Mouse (Mus musculus) induced T-regulatory cell, adult 2 months (primary cell): Measurements from ENCODE around the gene Kif2c.

Experiments
- DNase-seq: peaks from one replicate; pipeline ENCODE4 v3.0.0-alpha.2; 2012; ENCODE audit warnings: low read depth

Kif2c gene

DNA sequence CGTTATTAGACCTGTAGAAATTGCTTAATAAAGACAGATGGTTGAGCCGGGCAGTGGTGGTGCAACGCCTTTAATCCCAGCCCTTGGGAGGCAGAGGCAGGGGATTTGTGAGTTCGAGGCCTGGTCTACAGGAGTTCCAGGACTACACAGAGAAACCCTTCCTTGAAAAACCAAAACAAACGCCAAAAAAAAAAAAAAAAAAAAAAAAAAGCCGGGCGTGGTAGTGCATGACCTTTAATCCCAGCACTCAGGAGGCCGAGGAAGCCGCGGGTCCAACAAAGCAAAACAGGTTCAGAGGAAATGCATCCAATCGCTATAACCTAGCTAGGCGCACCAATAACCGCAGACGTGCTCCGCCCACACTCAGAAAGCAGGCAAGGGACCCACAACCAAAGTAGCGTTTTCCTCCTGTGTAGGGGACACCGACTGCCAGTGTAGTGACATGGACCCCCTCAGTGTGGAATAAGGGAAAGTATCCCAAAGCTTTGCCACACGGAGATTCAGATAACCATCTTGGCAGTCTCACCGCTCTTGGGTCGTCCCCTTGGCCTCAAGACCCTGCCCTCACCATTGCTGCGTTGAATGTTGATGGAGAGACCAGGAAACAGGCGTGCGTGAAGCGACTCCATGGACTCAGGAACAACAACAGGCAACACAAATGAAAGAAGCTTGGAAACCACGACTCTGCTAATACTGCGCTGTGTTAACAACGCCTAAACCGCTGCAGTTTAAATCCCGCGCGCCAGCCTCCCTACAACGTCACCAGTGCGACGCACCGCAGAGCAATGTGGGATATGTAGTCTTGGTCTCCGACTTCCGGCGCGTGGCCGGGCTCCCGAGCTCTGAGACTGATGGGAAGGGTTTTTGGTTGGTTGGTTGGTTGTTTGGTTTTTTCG is at the start of gene Kif2c:
TSS of gene Kif2c (minus strand) at position 777 of the 896 bp plus-strand sequence.
- DNase-seq: peak; percentile 97

- no peak for DNase-seq
Observed at GRCm38 (mm10) chr4:117231208-117231607, 48.8 kb upstream of the Kif2c start.

DNA sequence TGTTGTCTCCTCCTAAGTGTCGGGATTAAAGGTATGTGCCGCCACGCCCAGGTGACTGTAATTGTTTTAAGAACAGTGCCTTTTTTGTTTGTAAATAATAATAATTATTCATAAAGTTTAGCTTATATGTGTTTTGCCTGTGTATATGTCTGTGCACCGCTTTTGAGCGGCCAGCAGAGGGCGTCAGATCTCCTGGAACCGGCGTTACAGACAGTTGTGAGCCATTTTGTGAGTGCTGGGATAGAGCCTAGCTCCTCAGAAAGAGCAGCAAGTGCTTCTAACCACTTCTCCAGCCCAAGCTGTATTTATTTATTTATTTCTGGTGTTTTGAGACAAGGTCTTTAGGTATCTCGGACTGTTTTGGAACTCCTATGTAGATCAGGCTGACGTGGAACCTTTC is 47.9 kb upstream of the Kif2c start:
- DNase-seq: peak; percentile 44

- no peak for DNase-seq
Observed at GRCm38 (mm10) chr4:117229590-117229989, 47.2 kb upstream of the Kif2c start.

DNA sequence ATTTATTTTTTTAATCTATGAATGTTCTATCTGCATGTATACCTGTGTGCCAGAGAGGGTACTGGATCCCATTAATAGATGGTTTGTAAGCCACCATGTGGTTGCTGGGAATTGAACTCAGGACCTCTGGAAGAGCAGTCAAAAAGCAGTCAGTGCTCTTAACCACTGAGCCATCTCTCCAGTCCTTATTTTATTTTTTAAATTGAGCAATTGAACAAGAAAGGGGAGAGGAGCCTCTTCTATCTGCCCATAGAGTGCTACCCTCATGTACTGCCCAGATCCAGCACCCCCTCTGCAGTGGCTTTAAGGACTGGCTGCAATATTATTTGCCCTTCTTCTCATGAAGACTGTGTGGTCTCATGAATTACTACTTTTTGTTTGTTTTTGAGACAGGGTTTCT is 42.8 kb upstream of the Kif2c start:
- DNase-seq: no peak

DNA sequence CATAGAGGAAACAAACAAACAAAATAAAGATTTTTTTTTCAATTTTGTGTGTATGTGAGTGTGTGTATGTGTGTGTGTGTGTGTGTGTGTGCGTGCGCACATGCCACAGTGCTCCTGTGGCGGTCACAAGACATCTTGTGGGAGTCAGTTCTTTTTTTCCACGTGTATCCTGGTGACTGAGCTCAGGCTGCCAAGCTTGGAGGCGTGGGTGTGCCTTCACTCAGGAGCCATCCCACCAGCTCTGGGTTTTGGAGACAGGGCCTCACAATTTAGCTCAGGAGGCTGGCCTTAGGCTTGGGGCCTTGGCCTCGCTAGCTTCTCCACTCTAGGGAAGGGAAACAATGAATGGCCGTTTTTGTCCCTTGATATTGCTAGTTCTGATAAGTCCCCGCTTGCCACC is 41.7 kb upstream of the Kif2c start:
- DNase-seq: no peak

DNA sequence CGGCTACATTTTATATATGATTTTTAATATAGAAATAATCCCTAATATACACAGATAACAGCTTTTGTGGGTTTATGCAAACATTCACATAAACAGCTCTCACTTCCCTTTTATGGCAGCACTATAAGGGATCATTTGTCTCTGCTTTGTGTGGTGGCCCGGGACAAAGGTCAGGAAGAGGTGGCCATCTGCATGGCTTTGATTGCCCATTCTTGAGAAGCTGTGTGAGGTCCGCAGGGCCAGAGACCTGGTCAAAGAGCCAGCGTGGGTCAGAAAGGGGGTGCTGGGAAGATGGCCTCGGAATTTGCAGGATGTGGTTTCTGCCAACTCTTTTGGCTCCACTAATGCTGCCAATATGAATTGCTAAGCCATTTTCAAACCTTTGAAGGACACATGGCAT is 40.6 kb upstream of the Kif2c start:
- DNase-seq: no peak

GRCm38 (mm10) chr4:117221836-117222235 is 39.4 kb upstream of the Kif2c start:
- DNase-seq: no peak

- peak; percentile 53 for DNase-seq
Observed at GRCm38 (mm10) chr4:117220741-117221515, 38.5 kb upstream of the Kif2c start.

DNA sequence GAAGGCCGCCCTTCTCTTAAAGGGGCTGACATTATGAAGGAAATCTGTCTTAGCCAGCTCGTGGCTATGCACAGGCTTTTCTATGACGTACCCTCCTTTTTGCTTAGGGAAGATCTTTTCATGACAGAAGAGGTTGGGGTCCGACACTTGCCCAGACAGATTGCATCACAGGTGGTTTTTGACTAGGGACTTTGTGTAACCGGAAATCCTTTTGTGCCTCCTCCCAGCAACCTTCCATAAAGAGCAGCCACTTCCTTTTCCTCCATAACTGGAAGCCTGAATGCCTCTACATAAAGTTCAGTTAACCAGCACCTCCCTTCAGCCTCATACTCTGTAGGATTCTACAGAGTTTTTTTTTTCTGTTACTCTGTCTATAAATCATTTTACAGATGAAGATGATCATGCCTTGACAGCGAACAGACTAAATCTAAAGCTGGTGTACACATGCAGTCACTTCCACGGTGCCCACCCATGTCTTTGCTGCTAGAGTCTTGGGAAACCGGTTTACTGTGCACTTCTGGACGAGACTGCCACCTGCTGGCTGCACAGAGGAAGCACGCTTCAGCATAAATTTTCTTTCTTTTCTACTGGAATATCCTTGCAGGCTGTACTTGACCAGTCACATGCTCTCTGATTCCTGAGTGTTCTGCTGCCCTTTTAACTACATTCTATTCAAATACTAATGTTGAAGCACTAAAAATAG is 36.2 kb upstream of the Kif2c start:
- peak; percentile 74 for DNase-seq

- no peak for DNase-seq
Observed at GRCm38 (mm10) chr4:117217029-117217428, 34.6 kb upstream of the Kif2c start.

DNA sequence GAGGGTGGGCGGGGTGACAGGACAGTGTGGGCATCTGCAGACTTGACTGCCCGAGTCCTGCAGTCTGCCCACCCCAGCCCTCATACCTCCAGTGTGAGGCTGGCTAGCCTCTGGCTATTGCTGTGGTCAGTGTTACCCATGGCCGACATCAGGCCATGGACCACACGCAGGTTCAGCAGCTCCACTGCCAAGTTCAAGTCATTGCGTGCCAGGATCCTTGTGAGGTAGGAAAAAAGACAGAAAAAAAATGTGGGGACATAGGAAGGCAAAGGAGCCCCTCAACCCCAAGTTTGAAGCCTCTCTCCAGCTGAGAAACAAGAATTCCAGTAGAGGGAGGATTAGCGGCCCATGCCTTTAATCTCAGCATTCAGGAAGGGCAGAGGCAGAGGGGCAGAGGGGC is 31.8 kb upstream of the Kif2c start:
- DNase-seq: no peak

GRCm38 (mm10) chr4:117210147-117211074 is 28.0 kb upstream of the Kif2c start:
- DNase-seq: peak; percentile 95

GRCm38 (mm10) chr4:117209592-117209991 is 27.2 kb upstream of the Kif2c start:
- no peak for DNase-seq

- DNase-seq: peak; percentile 36
Observed at GRCm38 (mm10) chr4:117202992-117203354, 20.5 kb upstream of the Kif2c start.

GRCm38 (mm10) chr4:117202046-117202991 is 19.9 kb upstream of the Kif2c start:
- DNase-seq: peak; percentile 93

DNA sequence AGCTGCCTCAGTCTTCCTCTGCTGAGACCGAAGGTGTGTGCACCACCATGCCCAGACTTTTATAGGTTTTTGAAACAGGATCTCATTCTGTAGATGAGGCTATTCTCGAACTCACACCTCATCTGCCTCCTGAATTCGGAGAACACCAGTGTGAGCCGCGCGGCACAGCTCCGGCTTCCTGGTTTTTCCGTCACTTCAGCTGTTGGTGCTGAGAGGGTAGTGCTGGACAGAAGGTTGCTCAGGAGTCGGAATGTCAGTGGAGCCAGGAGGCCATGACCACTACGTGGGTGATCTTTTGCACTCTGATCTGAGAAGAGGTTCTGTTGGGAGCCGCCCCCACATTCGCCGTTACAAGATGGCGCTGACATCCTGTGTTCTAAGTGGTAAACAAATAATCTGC is 9.4 kb upstream of the Kif2c start:
- no peak for DNase-seq

DNA sequence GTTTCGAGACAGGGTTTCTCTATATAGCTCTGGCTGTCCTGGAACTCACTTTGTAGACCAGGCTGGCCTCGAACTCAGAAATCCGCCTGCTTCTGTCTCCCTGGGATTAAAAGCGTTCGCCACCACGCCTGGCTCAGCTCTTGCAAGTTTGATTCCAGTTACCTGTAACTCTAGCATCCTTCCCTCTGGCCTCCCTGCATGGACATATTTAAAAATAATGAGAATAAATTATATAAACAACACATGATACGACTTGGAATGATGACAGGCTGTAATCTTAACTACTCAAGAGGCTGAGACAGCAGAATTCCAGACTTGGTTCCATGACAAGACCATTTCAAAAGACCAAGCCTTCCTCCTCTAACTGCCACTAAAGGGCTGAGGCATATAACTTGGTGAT is 8.2 kb upstream of the Kif2c start:
- peak; percentile 41 for DNase-seq

- DNase-seq: peak; percentile 89
Observed at GRCm38 (mm10) chr4:117189856-117190543, 7.6 kb upstream of the Kif2c start.

GRCm38 (mm10) chr4:117189382-117189855 is 7.0 kb upstream of the Kif2c start:
- peak; percentile 97 for DNase-seq
